ENCODE assay signal across 9 mouse cellular contexts in genomic region chr9:60088101-60088500, GRCm38 (mm10).
A peak's percentile ranks its signal among the peaks of the same experiment; 100 is the strongest.
DNase-seq lines count a peak whose midpoint lies in the region; ATAC-seq and TF ChIP-seq lines count a peak whose summit lies in the region.
"Had no signal": no experiment of that assay in that cellular context is flagged by ENCODE, and none has a peak within 500 bp of the region (broad histone marks: within the 10 kb centered on the region; RNA-seq: fewer than 3 reads in every experiment).

No protein-coding gene starts in this region.

- no peak overlapping the region for H3K4me3 ChIP-seq in forebrain, embryonic 10.5 days
- no peak overlapping the region for H3K4me3 ChIP-seq in forebrain, embryonic 14.5 days (ENCODE audit: low read depth, low read length)
- H3K4me3 ChIP-seq in midbrain, embryonic 10.5 days: no peak overlapping the region
- no peak overlapping the region for H3K4me3 ChIP-seq in midbrain, embryonic 15.5 days
- no peak overlapping the region for H3K4me3 ChIP-seq in bone marrow macrophage, adult 2 months (ENCODE audit: insufficient read depth, low read length)
- H3K4me3 ChIP-seq in liver, embryonic 14.5 days (ENCODE audit: insufficient read depth in 1 of 2, low read depth in 2 of 2, low read length in 2 of 2): no peak overlapping the region
- H3K4me3 ChIP-seq: lung, embryonic 15.5 days had no signal

- WGBS in forebrain, embryonic 10.5 days: 45% methylated on average over 5 of the region's 5 CpGs
- 57% methylated on average over 5 of the region's 5 CpGs for WGBS in forebrain, embryonic 14.5 days
- 48% methylated on average over 5 of the region's 5 CpGs for WGBS in midbrain, embryonic 10.5 days
- WGBS in midbrain, embryonic 15.5 days: 48% methylated on average over 5 of the region's 5 CpGs
- WGBS in liver, embryonic 14.5 days (ENCODE audit: insufficient replicate concordance): 28% methylated on average over 5 of the region's 5 CpGs

- DNase-seq in forebrain, embryonic 10.5 days (ENCODE audit: extremely low spot score, low spot score): peak; percentile 18
- no peak for DNase-seq in forebrain, embryonic 14.5 days (ENCODE audit: low spot score)
- peak; percentile 24 for DNase-seq in midbrain, embryonic 10.5 days (ENCODE audit: low spot score)
- DNase-seq in liver, embryonic 14.5 days (ENCODE audit: low read depth in 3 of 3, low spot score in 3 of 3): no peak
- no peak for DNase-seq in Muller cell, postnatal 12 days (ENCODE audit: inconsistent ontology term)
- DNase-seq in layer of hippocampus, adult 11-12 months (ENCODE audit: low spot score): no peak

- no peak for ATAC-seq in forebrain, embryonic 14.5 days
- ATAC-seq in midbrain, embryonic 15.5 days (replicated peaks): no peak
- ATAC-seq in liver, embryonic 14.5 days (ENCODE audit: insufficient read depth): no peak

- no peak overlapping the region for H3K4me2 ChIP-seq in forebrain, embryonic 14.5 days (ENCODE audit: low read length)
- H3K4me2 ChIP-seq in midbrain, embryonic 15.5 days: no peak overlapping the region
- no peak overlapping the region for H3K4me2 ChIP-seq in liver, embryonic 14.5 days (ENCODE audit: low read depth)
- H3K4me2 ChIP-seq: lung, embryonic 15.5 days had no signal

- no peak for TF ChIP-seq EP300 in liver, embryonic 14.5 days (IDR thresholded peaks at IDR 0.05; ENCODE audit: low read depth)

- H3K4me1 ChIP-seq in forebrain, embryonic 10.5 days: peaks cover 24% of the 10 kb centered on the region
- H3K4me1 ChIP-seq in forebrain, embryonic 14.5 days (ENCODE audit: control insufficient read depth, insufficient read depth, low read length): no peaks in the 10 kb centered on the region
- H3K4me1 ChIP-seq in midbrain, embryonic 10.5 days: peaks cover 13% of the 10 kb centered on the region
- H3K4me1 ChIP-seq in midbrain, embryonic 15.5 days: no peaks in the 10 kb centered on the region
- no peaks in the 10 kb centered on the region for H3K4me1 ChIP-seq in bone marrow macrophage, adult 2 months (ENCODE audit: control insufficient read depth, insufficient read depth, low read length)
- H3K4me1 ChIP-seq in liver, embryonic 14.5 days (replicated peaks; ENCODE audit: control insufficient read depth in 2 of 2, insufficient read depth in 2 of 2, low read length in 1 of 2): no peaks in the 10 kb centered on the region

- no peaks in the 10 kb centered on the region for H3K27me3 ChIP-seq in forebrain, embryonic 10.5 days (ENCODE audit: poor library complexity, severe bottlenecking)
- H3K27me3 ChIP-seq in forebrain, embryonic 14.5 days (replicated peaks; ENCODE audit: control insufficient read depth, insufficient read depth, low read length): no peaks in the 10 kb centered on the region
- H3K27me3 ChIP-seq in midbrain, embryonic 10.5 days (ENCODE audit: low read depth, poor library complexity, severe bottlenecking): no peaks in the 10 kb centered on the region
- H3K27me3 ChIP-seq in midbrain, embryonic 15.5 days (replicated peaks): no peaks in the 10 kb centered on the region
- H3K27me3 ChIP-seq in liver, embryonic 14.5 days (ENCODE audit: control insufficient read depth, insufficient read depth, low read length): no peaks in the 10 kb centered on the region
- H3K27me3 ChIP-seq: lung, embryonic 15.5 days had no signal

- TF ChIP-seq CTCF in bone marrow macrophage, adult 2 months (IDR thresholded peaks at IDR 0.05; ENCODE audit: low read depth, low read length): peak; percentile 63
- peak; percentile 83 for TF ChIP-seq CTCF in liver, embryonic 14.5 days (IDR thresholded peaks at IDR 0.05; ENCODE audit: low read depth)

- H3K9ac ChIP-seq in forebrain, embryonic 14.5 days (ENCODE audit: low read length): no peak overlapping the region
- H3K9ac ChIP-seq in midbrain, embryonic 15.5 days: no peak overlapping the region
- H3K9ac ChIP-seq in liver, embryonic 14.5 days (replicated peaks): no peak overlapping the region
- H3K9ac ChIP-seq: lung, embryonic 15.5 days had no signal

- no peaks in the 10 kb centered on the region for H3K9me3 ChIP-seq in forebrain, embryonic 10.5 days
- no peaks in the 10 kb centered on the region for H3K9me3 ChIP-seq in forebrain, embryonic 14.5 days (replicated peaks; ENCODE audit: control insufficient read depth, low read length)
- H3K9me3 ChIP-seq in midbrain, embryonic 10.5 days (replicated peaks): no peaks in the 10 kb centered on the region
- no peaks in the 10 kb centered on the region for H3K9me3 ChIP-seq in midbrain, embryonic 15.5 days
- no peaks in the 10 kb centered on the region for H3K9me3 ChIP-seq in liver, embryonic 14.5 days (ENCODE audit: control insufficient read depth, low read length)
- H3K9me3 ChIP-seq: lung, embryonic 15.5 days had no signal

- TF ChIP-seq POLR2A in bone marrow macrophage, adult 2 months (IDR thresholded peaks at IDR 0.05; ENCODE audit: borderline replicate concordance, low read depth, low read length): no peak

- H3K27ac ChIP-seq in forebrain, embryonic 10.5 days: no peak overlapping the region
- H3K27ac ChIP-seq in forebrain, embryonic 14.5 days (ENCODE audit: low read depth, low read length): no peak overlapping the region
- H3K27ac ChIP-seq in midbrain, embryonic 10.5 days (replicated peaks): no peak overlapping the region
- H3K27ac ChIP-seq in midbrain, embryonic 15.5 days: no peak overlapping the region
- H3K27ac ChIP-seq in bone marrow macrophage, adult 2 months (ENCODE audit: insufficient read depth, low read depth, low read length): no peak overlapping the region
- H3K27ac ChIP-seq in liver, embryonic 14.5 days: no peak overlapping the region
- H3K27ac ChIP-seq: lung, embryonic 15.5 days had no signal

- H3K36me3 ChIP-seq in forebrain, embryonic 10.5 days (replicated peaks): no peaks in the 10 kb centered on the region
- H3K36me3 ChIP-seq in forebrain, embryonic 14.5 days (ENCODE audit: control insufficient read depth, insufficient read depth, low read length): no peaks in the 10 kb centered on the region
- no peaks in the 10 kb centered on the region for H3K36me3 ChIP-seq in midbrain, embryonic 10.5 days
- H3K36me3 ChIP-seq in midbrain, embryonic 15.5 days (replicated peaks): no peaks in the 10 kb centered on the region
- no peaks in the 10 kb centered on the region for H3K36me3 ChIP-seq in liver, embryonic 14.5 days (replicated peaks; ENCODE audit: control insufficient read depth, insufficient read depth, low read depth)
- H3K36me3 ChIP-seq: lung, embryonic 15.5 days had no signal

Comparison
In these comparisons a context has a peak if more than half of its experiments do, and no peak if none do; other contexts are left out.
1. DNase-seq: peak in forebrain, embryonic 10.5 days (single experiment) and midbrain, embryonic 10.5 days (single experiment); none in forebrain, embryonic 14.5 days (single experiment), liver, embryonic 14.5 days (0 of 3), Muller cell, postnatal 12 days (single experiment) and layer of hippocampus, adult 11-12 months (single experiment).